Mouse (Mus musculus) heart, postnatal 0 days (tissue): Measurements from ENCODE around the gene Ctsh.

Experiments used
- CTCF ChIP-seq: IDR thresholded peaks from 2 replicates; pipeline ENCODE4 v1.5.1; 2016; ENCODE audit warnings: antibody characterized with exemption, control low read depth, low read depth
- EP300 ChIP-seq: IDR thresholded peaks from 2 replicates; pipeline ENCODE4 v1.6.1; 2016; ENCODE audit warnings: antibody characterized with exemption, low read depth

GRCm38 (mm10) chr9:90114567-90115307 is 60.8 kb downstream of the Ctsh start, which contains the start of gene Morf4l1:
- TF ChIP-seq CTCF: no peak
- TF ChIP-seq EP300: no peak
